Mouse (Mus musculus): ENCODE data around the gene Cd38. TPM values are rescaled to one million over a fixed set of nuclear protein-coding genes. Genes with fewer than 3 reads are reported as not detected.
A peak's percentile ranks its signal among the peaks of the same experiment; 100 is the strongest.

Gene Cd38
- polyA plus RNA-seq, 1 experiment = 37.3 TPM

DNA sequence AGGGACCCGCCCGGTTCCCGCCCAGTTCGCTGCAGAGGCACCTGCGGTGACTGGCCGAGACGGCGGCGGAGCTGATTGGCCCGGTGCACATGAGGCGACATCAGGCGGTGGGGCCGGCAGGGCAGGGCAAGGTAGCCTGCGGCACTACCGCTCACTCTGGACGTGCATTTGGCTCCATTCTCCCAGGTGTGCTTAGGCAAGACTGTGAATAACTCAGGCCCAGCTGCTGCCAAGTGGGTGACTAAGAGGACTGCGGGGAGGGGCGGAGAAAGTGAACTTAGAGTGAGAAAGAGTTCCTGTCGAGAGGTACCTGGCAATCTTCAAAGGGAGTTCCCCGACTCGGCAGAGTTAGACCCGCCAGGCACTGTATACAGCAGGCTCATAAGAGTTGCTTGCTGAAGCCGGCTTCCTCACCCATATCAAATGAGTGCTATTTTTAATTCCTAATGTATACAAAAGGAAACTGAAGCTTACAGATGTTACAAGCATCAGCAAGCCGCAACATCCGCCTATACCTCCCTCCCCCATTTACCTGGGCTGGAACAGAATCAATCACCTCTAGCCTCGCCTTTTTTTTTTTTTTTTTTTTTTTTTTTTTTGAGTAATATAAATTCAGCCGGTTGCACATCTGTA lies 79.9 kb downstream of the Cd38 start:
- Histone ChIP-seq H3K4me3 (ENCODE audit: extremely low read depth, insufficient read depth, insufficient read length) (peak overlapping the region; percentile 51), H3K27ac (ENCODE audit: insufficient read depth, low read length) (peak overlapping the region; percentile 89), H3K4me1 (ENCODE audit: control insufficient read depth, insufficient read depth, insufficient read length) (peaks cover 10% of the 10 kb centered on the region), H3K36me3 (ENCODE audit: control insufficient read depth, insufficient read depth, low read length) (no peaks in the 10 kb centered on the region), H3K27me3 (ENCODE audit: control insufficient read depth, insufficient read depth, low read length) (no peaks in the 10 kb centered on the region)
- 2% methylated on average over 27 of the region's 27 CpGs for WGBS
- TF ChIP-seq POLR2A (IDR thresholded peaks at IDR 0.05; ENCODE audit: low read depth, low read length) (peak; percentile 72), CTCF (IDR thresholded peaks at IDR 0.05; ENCODE audit: extremely low read depth, insufficient read depth, insufficient read length, insufficient replicate concordance) (no peak)
- DNase-seq (ENCODE audit: low read depth in 1 of 2, low spot score in 2 of 2) = peak; percentile 83 to 85

DNA sequence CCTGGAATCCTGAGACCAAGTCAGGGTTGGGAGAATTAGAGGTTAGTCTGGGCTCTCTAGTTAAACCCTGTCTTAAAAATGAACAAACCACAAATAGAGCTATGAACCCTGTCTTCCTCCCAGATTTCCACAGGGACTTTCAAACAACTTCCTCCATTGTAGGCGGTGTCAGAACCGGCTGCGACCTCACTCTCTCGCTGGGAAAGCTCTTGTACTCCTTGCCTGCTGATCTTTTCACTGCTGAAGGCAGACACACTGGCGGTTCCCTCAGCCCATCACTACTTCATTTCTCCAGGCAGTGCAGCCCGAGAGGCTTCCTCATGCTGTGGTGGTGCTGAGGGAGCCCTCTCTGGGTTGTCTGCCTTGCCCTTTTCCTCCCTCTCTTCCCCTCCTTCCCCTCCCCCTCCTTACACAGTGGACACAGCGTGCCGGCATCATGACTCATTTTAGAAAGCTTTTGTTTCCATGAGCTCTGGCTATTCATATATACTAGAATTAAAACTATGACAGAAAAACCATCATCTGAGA lies 80.5 kb downstream of the Cd38 start:
- TF ChIP-seq CTCF (IDR thresholded peaks at IDR 0.05; ENCODE audit: extremely low read depth, insufficient read depth, insufficient read length, insufficient replicate concordance) = no peak
- Histone ChIP-seq H3K4me3 (ENCODE audit: extremely low read depth, insufficient read depth, insufficient read length) (peak overlapping the region; percentile 25), H3K27ac (ENCODE audit: insufficient read depth, low read length) (peak overlapping the region; percentile 86), H3K4me1 (ENCODE audit: control insufficient read depth, insufficient read depth, insufficient read length) (peaks cover 10% of the 10 kb centered on the region), H3K27me3 (ENCODE audit: control insufficient read depth, insufficient read depth, low read length) (no peaks in the 10 kb centered on the region), H3K36me3 (ENCODE audit: control insufficient read depth, insufficient read depth, low read length) (no peaks in the 10 kb centered on the region)
- 8% methylated on average over 8 of the region's 8 CpGs for WGBS
- peak; percentile 9 to 43 for DNase-seq (ENCODE audit: low read depth in 1 of 2, low spot score in 2 of 2)

DNA sequence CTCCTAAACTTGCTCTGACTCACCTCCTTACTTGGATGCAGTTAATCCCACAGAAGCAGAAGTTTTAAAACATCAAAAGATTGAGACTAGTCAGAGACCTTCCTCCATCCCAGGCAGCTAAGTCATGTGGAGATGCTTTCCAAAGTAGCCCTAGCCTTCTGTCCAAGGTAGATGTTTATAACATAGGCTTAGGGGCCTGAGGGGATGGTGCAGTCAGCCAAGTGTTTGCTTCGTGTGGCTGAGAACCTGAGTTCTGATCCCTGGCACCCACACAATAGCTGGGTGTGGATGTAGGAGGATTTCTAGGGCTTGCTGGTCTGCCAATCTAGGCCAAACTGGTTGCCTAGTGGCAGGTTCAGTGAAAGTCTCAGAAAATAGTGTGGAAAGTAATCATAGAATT lies 84.9 kb downstream of the Cd38 start:
- DNase-seq (ENCODE audit: low read depth in 1 of 2, low spot score in 2 of 2) = no peak
- 89% methylated on average over 1 of the region's 1 CpGs for WGBS

DNA sequence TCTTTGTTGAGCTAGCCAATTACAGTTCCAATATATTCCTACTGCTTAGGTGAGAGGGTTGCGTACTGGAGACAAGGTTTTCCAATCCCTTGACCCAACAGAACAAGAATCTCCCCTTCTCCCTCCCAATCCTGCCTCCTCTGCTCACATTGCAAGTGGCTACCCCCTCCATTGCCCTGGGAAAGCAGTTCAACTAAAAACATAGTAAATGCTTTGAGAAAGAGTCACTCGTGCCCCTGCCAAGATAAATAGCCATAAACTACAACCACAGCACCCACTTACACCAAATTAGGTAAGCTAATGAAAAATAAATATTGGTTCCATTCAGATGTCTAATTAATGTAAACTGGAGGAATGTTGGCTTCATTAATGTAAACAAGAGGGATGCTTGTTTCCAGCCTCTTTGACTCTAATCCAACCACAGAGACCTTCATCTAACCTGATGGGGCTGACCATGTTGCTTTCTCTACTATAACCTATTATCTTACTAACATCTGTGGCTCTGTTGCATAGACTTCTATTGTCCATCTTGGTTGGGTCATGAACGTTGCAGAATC lies 91.6 kb downstream of the Cd38 start:
- Histone ChIP-seq H3K27me3 (ENCODE audit: control insufficient read depth, insufficient read depth, low read length) (no peaks in the 10 kb centered on the region), H3K27ac (ENCODE audit: insufficient read depth, low read length) (no peak overlapping the region), H3K4me3 (ENCODE audit: extremely low read depth, insufficient read depth, insufficient read length) (no peak overlapping the region), H3K4me1 (ENCODE audit: control insufficient read depth, insufficient read depth, insufficient read length) (no peaks in the 10 kb centered on the region), H3K36me3 (ENCODE audit: control insufficient read depth, insufficient read depth, low read length) (no peaks in the 10 kb centered on the region)
- no peak for DNase-seq (ENCODE audit: low read depth in 1 of 2, low spot score in 2 of 2)
- TF ChIP-seq POLR2A (IDR thresholded peaks at IDR 0.05; ENCODE audit: low read depth, low read length) (no peak), CTCF (IDR thresholded peaks at IDR 0.05; ENCODE audit: extremely low read depth, insufficient read depth, insufficient read length, insufficient replicate concordance) (no peak)
- 89% methylated on average over 3 of the region's 3 CpGs for WGBS

More for the DNA sequence above, 84.9 kb downstream of the Cd38 start:
- H3K27ac ChIP-seq (ENCODE audit: insufficient read depth, low read length) = no peak overlapping the region
- no peaks in the 10 kb centered on the region for H3K36me3 ChIP-seq (ENCODE audit: control insufficient read depth, insufficient read depth, low read length)
- no peaks in the 10 kb centered on the region for H3K27me3 ChIP-seq (ENCODE audit: control insufficient read depth, insufficient read depth, low read length)
- H3K4me3 ChIP-seq (ENCODE audit: extremely low read depth, insufficient read depth, insufficient read length) = no peak overlapping the region
- TF ChIP-seq POLR2A (IDR thresholded peaks at IDR 0.05; ENCODE audit: low read depth, low read length) (no peak), CTCF (IDR thresholded peaks at IDR 0.05; ENCODE audit: extremely low read depth, insufficient read depth, insufficient read length, insufficient replicate concordance) (no peak)
- H3K4me1 ChIP-seq (ENCODE audit: control insufficient read depth, insufficient read depth, insufficient read length) = no peaks in the 10 kb centered on the region; the same call in 1 of the 2 replicates

DNA sequence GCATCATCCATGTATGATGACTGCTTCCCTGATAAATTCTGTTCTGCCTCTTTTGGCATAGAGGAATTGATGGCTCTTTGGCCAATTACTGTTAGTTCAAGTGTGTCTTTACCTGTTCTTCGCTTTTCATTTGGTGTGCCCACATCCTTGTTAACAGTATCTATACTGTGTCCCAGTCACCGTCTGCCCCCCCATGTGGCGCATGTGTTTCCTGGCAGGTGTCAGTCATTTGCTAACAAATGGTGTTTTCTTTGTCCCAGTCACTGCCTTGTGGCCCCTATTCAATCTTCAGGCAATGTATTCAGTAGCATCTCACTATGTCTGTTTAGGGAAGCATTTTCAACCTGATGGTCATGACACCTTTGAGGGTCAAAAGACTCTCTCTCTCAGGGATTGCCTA lies 92.7 kb downstream of the Cd38 start:
- no peaks in the 10 kb centered on the region for H3K36me3 ChIP-seq (ENCODE audit: control insufficient read depth, insufficient read depth, low read length)
- TF ChIP-seq CTCF (IDR thresholded peaks at IDR 0.05; ENCODE audit: extremely low read depth, insufficient read depth, insufficient read length, insufficient replicate concordance) (no peak), POLR2A (IDR thresholded peaks at IDR 0.05; ENCODE audit: low read depth, low read length) (no peak)
- no peaks in the 10 kb centered on the region for H3K27me3 ChIP-seq (ENCODE audit: control insufficient read depth, insufficient read depth, low read length)
- DNase-seq (ENCODE audit: low read depth in 1 of 2, low spot score in 2 of 2) = no peak
- no peaks in the 10 kb centered on the region for H3K4me1 ChIP-seq (ENCODE audit: control insufficient read depth, insufficient read depth, insufficient read length)
- H3K27ac ChIP-seq (ENCODE audit: insufficient read depth, low read length) = no peak overlapping the region
- no peak overlapping the region for H3K4me3 ChIP-seq (ENCODE audit: extremely low read depth, insufficient read depth, insufficient read length)
- WGBS = 88% methylated on average over 3 of the region's 3 CpGs

Other genes with a start within 250 kb of the Cd38 start
- 0.58 TPM in 2 replicates for gene Cc2d2a, start 206.2 kb upstream of the Cd38 start, polyA plus RNA-seq (2012; rRNA removed)
- 5.6 and 8.4 TPM in 2 replicates for gene Bst1, start 49.7 kb upstream of the Cd38 start, polyA plus RNA-seq (2012; rRNA removed)
- gene Fbxl5, start 46.9 kb upstream of the Cd38 start, polyA plus RNA-seq (2012; rRNA removed) = 13.0 and 13.9 TPM in 2 replicates
- 0.42 TPM in 1 of 2 replicates, not detected in the other for gene Gm7879, start 44.6 kb downstream of the Cd38 start, polyA plus RNA-seq (2012; rRNA removed)
- gene Fgfbp1, start 113.2 kb downstream of the Cd38 start, polyA plus RNA-seq (2012; rRNA removed) = not detected in 2 replicates
- 0.38 and 0.79 TPM in 2 replicates for gene Prom1, start 233.5 kb downstream of the Cd38 start, polyA plus RNA-seq (2012; rRNA removed)